Mouse (Mus musculus): ENCODE measurements at regions not wholly inside any gene's neighbourhood (a gene's known extent, or its start where the extent isn't known, plus 50 kb on each side); places are given as distances from the start of the nearest gene placed in this dataset.

DNA sequence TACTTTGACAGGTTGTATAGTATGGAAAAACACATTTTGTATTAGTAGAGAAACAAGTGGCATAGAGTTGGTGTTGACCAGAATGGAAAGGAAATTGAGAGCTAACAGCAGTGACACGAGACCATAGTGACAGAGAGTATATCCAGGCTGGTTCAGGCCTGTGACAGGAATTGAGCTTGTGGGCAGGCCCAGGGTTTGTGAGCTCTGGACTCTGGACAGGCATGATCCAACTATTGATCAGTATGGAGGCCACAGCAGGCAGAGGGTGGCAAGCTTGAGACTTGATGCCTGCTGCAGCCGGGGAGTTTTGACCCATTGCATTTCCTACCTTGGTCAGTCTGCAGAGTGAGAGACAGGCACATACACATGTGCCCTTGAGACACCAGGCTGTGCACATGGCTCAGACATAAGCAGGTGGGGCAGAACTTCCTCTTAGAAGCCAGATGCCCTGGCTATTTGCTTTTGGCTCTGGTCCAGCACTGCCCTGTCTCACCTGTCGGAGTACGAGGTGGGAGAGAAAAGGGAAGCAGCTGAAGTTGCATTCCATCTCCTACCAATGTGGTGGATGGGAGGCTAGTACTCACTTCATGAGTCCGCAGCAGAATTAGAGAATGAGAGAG lies 1006.2 kb upstream of the Cdh20 start:
- no peaks in the 10 kb centered on the region for H3K36me3 ChIP-seq
- H3K4me1 ChIP-seq (replicated peaks): no peaks in the 10 kb centered on the region
- 90% methylated on average over 5 of the region's 5 CpGs for WGBS
- H3K9ac ChIP-seq: no peak overlapping the region
- H3K27me3 ChIP-seq: no peaks in the 10 kb centered on the region
- H3K4me2 ChIP-seq: no peak overlapping the region
- H3K4me3 ChIP-seq: no peak overlapping the region
- no peaks in the 10 kb centered on the region for H3K9me3 ChIP-seq
- no peak overlapping the region for H3K27ac ChIP-seq
- ATAC-seq (ENCODE audit: low FRiP score): no peak

- no peak for ATAC-seq (ENCODE audit: low FRiP score)
- Histone ChIP-seq H3K4me1 (replicated peaks) (no peaks in the 10 kb centered on the region), H3K36me3 (no peaks in the 10 kb centered on the region), H3K4me2 (no peak overlapping the region), H3K4me3 (no peak overlapping the region), H3K27ac (no peak overlapping the region), H3K9ac (no peak overlapping the region), H3K27me3 (no peaks in the 10 kb centered on the region), H3K9me3 (no peaks in the 10 kb centered on the region)
- 43% methylated on average over 3 of the region's 3 CpGs for WGBS
Observed at GRCm38 (mm10) chr1:103762745-103763144, 1005.6 kb upstream of the Cdh20 start.

GRCm38 (mm10) chr1:103767315-103767714 lies 1001.0 kb upstream of the Cdh20 start:
- no peak overlapping the region for H3K9ac ChIP-seq
- H3K9me3 ChIP-seq: no peaks in the 10 kb centered on the region
- no peak for ATAC-seq (ENCODE audit: low FRiP score)
- H3K4me2 ChIP-seq: no peak overlapping the region
- H3K36me3 ChIP-seq: no peaks in the 10 kb centered on the region
- 68% methylated on average over 2 of the region's 2 CpGs for WGBS
- H3K4me3 ChIP-seq: no peak overlapping the region
- no peak overlapping the region for H3K27ac ChIP-seq
- H3K4me1 ChIP-seq (replicated peaks): no peaks in the 10 kb centered on the region
- no peaks in the 10 kb centered on the region for H3K27me3 ChIP-seq

DNA sequence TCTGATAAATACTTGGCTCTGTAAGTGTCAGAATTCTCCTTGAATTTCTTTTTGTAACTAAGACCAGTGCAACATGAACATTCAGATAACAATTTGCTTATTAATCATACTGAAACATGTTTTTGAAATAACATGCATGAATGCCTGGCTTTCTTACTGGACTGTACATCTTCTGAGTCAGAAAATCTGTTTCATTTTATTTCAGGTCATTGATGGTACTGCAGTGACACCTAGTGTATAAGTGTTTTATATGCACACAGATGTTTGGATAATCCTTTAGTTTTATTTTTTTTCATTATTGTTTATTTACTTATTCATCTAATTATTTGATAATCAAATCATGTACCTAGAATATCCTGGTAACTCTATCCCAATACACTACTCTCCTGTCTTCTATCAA lies 983.6 kb upstream of the Cdh20 start:
- Histone ChIP-seq H3K4me1 (replicated peaks) (no peaks in the 10 kb centered on the region), H3K9me3 (no peaks in the 10 kb centered on the region), H3K27ac (no peak overlapping the region), H3K4me3 (no peak overlapping the region), H3K27me3 (no peaks in the 10 kb centered on the region), H3K9ac (no peak overlapping the region), H3K4me2 (no peak overlapping the region), H3K36me3 (no peaks in the 10 kb centered on the region)
- ATAC-seq (ENCODE audit: low FRiP score): 0 out of 2 replicates have a peak, but pooled peaks have one; percentile 49

- Histone ChIP-seq H3K27ac (no peak overlapping the region), H3K4me1 (replicated peaks) (no peaks in the 10 kb centered on the region), H3K9me3 (no peaks in the 10 kb centered on the region), H3K4me2 (no peak overlapping the region), H3K36me3 (no peaks in the 10 kb centered on the region), H3K27me3 (no peaks in the 10 kb centered on the region), H3K4me3 (no peak overlapping the region), H3K9ac (no peak overlapping the region)
- no peak for ATAC-seq (ENCODE audit: low FRiP score)
Observed at GRCm38 (mm10) chr1:103796337-103796736, 972.0 kb upstream of the Cdh20 start.

- Histone ChIP-seq H3K27me3 (no peaks in the 10 kb centered on the region), H3K4me3 (no peak overlapping the region), H3K27ac (no peak overlapping the region), H3K9me3 (no peaks in the 10 kb centered on the region), H3K36me3 (no peaks in the 10 kb centered on the region), H3K4me2 (no peak overlapping the region), H3K9ac (no peak overlapping the region), H3K4me1 (replicated peaks) (no peaks in the 10 kb centered on the region)
- no peak for ATAC-seq (ENCODE audit: low FRiP score)
Observed at GRCm38 (mm10) chr1:103799343-103799742, 969.0 kb upstream of the Cdh20 start.

DNA sequence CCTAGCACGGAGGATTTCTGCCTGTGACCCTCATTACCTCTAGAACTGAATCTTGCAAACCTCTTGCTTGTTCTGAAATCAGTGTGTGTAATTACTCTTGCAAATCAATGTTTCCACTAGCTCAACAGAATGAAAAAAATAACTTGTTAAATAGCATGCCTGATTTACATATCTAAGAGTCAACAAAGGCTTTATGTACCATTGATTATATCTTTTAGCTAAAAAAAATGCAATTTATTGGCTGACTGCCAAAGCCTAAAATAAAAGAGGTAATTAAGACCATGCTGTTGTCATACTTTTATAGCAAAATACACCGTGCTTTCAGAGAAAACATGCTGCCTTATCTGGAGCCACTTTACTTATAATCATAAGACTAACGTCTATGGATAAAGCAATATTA lies 950.4 kb upstream of the Cdh20 start:
- H3K27ac ChIP-seq: no peak overlapping the region
- no peak overlapping the region for H3K4me2 ChIP-seq
- no peak for ATAC-seq (ENCODE audit: low FRiP score)
- no peak overlapping the region for H3K4me3 ChIP-seq
- H3K4me1 ChIP-seq (replicated peaks): no peaks in the 10 kb centered on the region
- H3K27me3 ChIP-seq: no peaks in the 10 kb centered on the region
- no peak overlapping the region for H3K9ac ChIP-seq
- WGBS: 49% methylated on average over 3 of the region's 3 CpGs
- no peaks in the 10 kb centered on the region for H3K9me3 ChIP-seq
- no peaks in the 10 kb centered on the region for H3K36me3 ChIP-seq

Data from hindbrain, embryonic 13.5 days (tissue).